Mouse (Mus musculus): ENCODE results near the gene Grid1. TPM values are rescaled to one million over a fixed set of nuclear protein-coding genes. Genes with fewer than 3 reads are reported as not detected.

Grid1 gene
- polyA plus RNA-seq, 1 experiment from 2014 or later, result 0.65 TPM

DNA sequence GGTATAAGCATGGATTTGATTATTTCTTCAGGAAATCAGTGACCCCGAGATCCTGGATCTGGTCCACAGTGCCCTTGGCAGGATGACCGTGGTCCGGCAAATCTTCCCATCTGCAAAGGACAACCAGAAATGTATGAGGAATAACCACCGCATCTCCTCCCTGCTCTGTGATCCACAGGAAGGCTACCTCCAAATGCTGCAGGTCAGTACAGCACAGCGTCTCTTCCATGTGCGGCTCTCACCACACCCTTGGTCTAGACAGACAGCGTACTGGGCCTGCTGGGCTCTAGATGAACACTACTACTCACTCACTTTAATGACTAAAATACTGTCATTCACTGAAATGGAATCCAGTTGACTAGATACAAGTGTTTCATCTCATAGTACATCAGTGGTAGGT is 489.3 kb downstream of the Grid1 start:
- Histone ChIP-seq H3K27ac (no peak overlapping the region), H3K9me3 (no peaks in the 10 kb centered on the region), H3K4me3 (no peak overlapping the region), H3K9ac (no peak overlapping the region), H3K4me2 (replicated peaks) (no peak overlapping the region), H3K4me1 (no peaks in the 10 kb centered on the region), H3K27me3 (no peaks in the 10 kb centered on the region), H3K36me3 (no peaks in the 10 kb centered on the region)
- ATAC-seq (ENCODE audit: insufficient number of reproducible peaks, insufficient read depth, low FRiP score, low TSS enrichment), result no peak
- 89% methylated on average over 7 of the region's 7 CpGs for WGBS

DNA sequence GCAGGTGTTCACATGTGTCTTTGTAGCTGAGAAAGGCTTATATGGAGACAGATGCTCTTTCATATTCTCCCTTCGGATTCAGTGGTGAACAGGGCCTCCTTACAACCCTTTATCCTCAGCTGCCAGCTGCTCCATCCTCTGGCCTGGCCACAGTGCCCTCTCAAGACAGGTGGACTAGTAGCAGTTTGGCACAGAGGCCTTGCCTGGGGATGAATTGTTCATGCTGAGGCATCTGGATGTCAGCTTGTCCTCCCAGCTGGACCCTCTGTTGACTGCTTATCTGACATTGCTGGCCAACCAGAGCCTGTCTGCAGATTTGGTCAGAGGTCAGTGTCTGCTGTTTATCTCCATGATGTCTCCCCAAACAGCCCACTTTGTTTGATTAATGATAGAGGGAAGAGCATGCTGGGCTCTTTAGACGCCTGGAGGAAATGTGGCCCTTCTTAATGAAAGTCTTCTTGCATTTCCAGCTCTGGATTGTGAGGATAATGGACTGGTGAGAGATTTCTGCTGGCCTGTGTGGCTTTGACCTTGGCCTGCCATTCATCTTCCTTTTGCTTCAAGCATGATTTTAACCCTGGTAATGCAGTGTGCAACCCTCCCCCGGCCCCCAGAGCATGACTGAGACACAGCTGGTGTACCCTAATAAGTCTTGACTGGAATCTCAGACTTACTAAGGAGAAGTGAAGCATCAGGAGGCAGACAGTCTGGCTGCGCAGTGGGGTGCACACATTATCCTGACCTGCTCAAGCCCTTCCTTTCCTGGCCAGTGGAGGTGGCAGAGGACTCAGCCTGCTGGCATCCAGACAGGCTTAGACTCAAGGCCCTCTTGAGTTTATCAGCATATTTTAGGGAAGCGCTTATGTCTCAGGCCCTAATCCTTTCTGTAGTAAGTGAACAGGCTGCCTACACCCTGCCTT is 493.7 kb downstream of the Grid1 start:
- no peaks in the 10 kb centered on the region for H3K4me1 ChIP-seq
- no peak overlapping the region for H3K27ac ChIP-seq
- WGBS, result 70% methylated on average over 5 of the region's 5 CpGs
- no peak for ATAC-seq (ENCODE audit: insufficient number of reproducible peaks, insufficient read depth, low FRiP score, low TSS enrichment)
- no peak overlapping the region for H3K4me3 ChIP-seq
- H3K9me3 ChIP-seq, result no peaks in the 10 kb centered on the region
- no peaks in the 10 kb centered on the region for H3K36me3 ChIP-seq
- H3K9ac ChIP-seq, result no peak overlapping the region
- H3K4me2 ChIP-seq (replicated peaks), result no peak overlapping the region
- H3K27me3 ChIP-seq, result no peaks in the 10 kb centered on the region

DNA sequence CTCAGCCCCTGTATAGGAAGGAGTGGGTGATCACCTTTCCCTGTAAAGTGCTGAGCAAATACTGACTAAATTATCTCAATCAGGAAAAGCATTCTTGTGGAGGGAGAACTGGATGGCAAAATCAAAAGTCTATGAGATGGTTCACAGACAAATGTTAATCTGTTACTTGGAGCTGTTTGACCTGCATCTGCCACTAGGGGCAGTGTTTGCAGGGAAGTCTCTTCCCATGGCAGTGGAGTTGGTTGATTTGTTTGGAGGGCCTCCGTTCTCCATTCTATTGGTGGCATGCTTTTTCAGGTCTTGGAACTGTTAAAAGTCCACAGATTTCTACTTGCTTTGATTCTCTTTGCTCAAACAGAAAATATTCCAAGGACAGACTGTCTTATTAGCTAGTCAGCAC is 506.4 kb downstream of the Grid1 start:
- no peak for ATAC-seq (ENCODE audit: insufficient number of reproducible peaks, insufficient read depth, low FRiP score, low TSS enrichment)
- Histone ChIP-seq H3K4me3 (no peak overlapping the region), H3K9ac (no peak overlapping the region), H3K4me1 (no peaks in the 10 kb centered on the region), H3K4me2 (replicated peaks) (no peak overlapping the region), H3K27ac (no peak overlapping the region), H3K27me3 (no peaks in the 10 kb centered on the region), H3K9me3 (no peaks in the 10 kb centered on the region), H3K36me3 (no peaks in the 10 kb centered on the region)
- 68% methylated on average over 1 of the region's 1 CpGs for WGBS

DNA sequence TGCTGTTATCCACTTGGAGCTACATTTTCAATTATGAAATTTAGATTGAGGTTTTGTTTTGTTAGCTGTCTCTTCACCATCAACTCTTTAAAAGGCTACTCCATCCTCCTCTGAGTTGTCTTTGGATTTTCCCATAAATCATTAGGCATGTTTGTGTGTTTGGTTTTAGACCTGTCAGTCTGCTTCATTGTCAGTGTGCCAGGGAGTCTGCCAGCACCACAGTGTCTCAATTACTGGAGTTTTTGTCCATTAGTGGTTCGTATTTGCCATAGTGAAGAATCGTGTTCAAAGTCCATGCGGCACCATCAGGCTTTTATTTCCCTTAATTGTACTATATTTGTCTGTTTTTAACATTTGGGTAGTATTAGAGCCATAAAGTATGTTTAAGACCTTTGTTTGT is 516.7 kb downstream of the Grid1 start:
- Histone ChIP-seq H3K4me1 (no peaks in the 10 kb centered on the region), H3K9me3 (no peaks in the 10 kb centered on the region)
- ATAC-seq (ENCODE audit: insufficient number of reproducible peaks, insufficient read depth, low FRiP score, low TSS enrichment), result no peak

DNA sequence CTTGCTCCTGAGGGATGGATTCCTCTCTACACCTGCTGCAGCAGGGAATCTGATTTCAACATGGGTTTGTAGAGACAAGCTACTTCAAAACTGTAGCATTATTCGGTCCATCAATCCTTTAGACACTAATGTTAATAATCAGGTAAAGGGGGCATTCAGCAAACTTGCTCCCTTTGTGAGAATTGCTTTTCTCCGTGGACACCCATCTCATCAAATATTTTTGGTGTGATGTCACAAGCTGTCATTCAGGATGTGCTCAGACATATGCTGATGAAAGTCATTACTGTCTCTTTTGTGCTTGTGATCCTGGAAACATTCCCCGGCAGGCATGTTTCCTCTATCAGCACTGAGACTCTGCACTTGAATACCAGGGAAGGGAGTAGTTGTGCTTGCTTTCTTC is 536.1 kb downstream of the Grid1 start:
- Histone ChIP-seq H3K9ac (no peak overlapping the region), H3K36me3 (no peaks in the 10 kb centered on the region), H3K4me2 (replicated peaks) (no peak overlapping the region), H3K9me3 (no peaks in the 10 kb centered on the region), H3K4me1 (no peaks in the 10 kb centered on the region), H3K27me3 (no peaks in the 10 kb centered on the region), H3K27ac (no peak overlapping the region), H3K4me3 (no peak overlapping the region)
- WGBS, result 75% methylated on average over 3 of the region's 3 CpGs
- no peak for ATAC-seq (ENCODE audit: insufficient number of reproducible peaks, insufficient read depth, low FRiP score, low TSS enrichment)

More for the DNA sequence above, 516.7 kb downstream of the Grid1 start:
- 85% methylated on average over 3 of the region's 3 CpGs for WGBS
- Histone ChIP-seq H3K27me3 (no peaks in the 10 kb centered on the region), H3K27ac (no peak overlapping the region), H3K4me3 (no peak overlapping the region), H3K36me3 (no peaks in the 10 kb centered on the region), H3K4me2 (replicated peaks) (no peak overlapping the region), H3K9ac (no peak overlapping the region)

DNA sequence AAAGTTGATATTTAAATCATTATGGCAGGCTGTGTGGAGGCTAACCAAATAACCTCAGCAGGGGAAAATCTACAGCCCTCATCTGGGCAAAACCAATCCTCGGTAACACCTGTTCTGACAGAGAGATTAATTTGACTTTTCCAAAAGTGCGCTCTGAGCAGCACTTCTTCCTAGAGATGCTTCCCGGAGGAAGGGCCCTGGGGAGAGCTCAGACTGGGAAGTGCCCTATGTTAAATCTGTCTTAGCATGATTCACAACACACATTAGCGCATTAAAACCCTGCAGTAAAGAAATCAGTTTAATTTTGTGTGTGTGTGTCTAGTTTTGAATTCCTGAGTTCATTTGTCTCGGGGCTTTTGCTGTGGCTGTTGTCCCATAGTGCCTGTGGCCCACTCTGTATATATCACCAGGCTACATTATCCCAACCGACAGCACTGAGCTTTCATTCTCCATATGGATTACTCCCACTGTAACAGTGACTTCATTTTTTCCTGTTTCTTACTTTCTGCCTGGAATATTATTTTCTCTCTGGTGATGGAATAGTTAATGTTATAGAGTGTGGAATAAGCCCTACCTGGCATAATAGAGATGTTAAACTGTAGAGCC is 536.7 kb downstream of the Grid1 start:
- H3K4me1 ChIP-seq, result no peaks in the 10 kb centered on the region
- H3K9me3 ChIP-seq, result no peaks in the 10 kb centered on the region
- 81% methylated on average over 6 of the region's 6 CpGs for WGBS
- H3K4me2 ChIP-seq (replicated peaks), result no peak overlapping the region
- no peak overlapping the region for H3K27ac ChIP-seq
- H3K4me3 ChIP-seq, result no peak overlapping the region
- no peak for ATAC-seq (ENCODE audit: insufficient number of reproducible peaks, insufficient read depth, low FRiP score, low TSS enrichment)
- H3K27me3 ChIP-seq, result no peaks in the 10 kb centered on the region
- no peaks in the 10 kb centered on the region for H3K36me3 ChIP-seq
- no peak overlapping the region for H3K9ac ChIP-seq

DNA sequence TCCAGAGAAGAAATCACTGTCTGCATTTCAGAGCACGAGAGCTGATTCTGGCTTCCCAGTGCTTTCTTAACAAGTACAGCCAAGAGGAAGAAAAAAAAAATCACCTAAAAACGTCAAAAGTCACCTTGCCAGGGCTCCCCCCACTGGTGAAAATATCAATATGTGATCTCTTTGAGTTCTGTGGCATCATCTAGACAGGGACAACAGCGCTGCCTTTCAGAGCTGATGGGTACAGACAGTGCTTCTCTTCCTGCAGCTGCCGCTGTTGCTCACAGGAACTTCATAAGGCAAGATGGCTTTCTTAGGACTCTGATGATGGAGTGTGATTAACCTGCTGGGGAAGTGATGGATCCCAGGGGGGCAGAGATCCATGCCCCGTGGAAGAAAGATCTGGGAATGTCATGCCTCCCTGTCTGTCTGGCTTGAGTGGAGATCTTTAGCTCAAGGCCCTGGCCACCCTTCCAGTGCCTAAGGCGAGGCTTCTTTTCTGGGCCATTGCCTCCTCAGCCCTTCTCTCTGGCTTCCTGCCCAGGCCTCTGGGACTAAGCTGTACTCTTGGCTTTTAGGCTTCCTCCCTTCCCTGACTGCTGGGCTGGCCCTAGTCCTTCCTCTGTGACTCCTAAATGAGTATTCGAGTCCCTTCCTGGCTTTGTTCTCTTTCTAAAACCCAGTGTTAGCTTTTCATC is 538.4 kb downstream of the Grid1 start:
- WGBS, result 46% methylated on average over 7 of the region's 7 CpGs
- no peaks in the 10 kb centered on the region for H3K4me1 ChIP-seq
- H3K9ac ChIP-seq, result no peak overlapping the region
- no peaks in the 10 kb centered on the region for H3K9me3 ChIP-seq
- no peak for ATAC-seq (ENCODE audit: insufficient number of reproducible peaks, insufficient read depth, low FRiP score, low TSS enrichment)
- H3K27me3 ChIP-seq, result no peaks in the 10 kb centered on the region
- H3K4me2 ChIP-seq (replicated peaks), result no peak overlapping the region
- H3K4me3 ChIP-seq, result no peak overlapping the region
- H3K36me3 ChIP-seq, result no peaks in the 10 kb centered on the region
- H3K27ac ChIP-seq, result no peak overlapping the region

DNA sequence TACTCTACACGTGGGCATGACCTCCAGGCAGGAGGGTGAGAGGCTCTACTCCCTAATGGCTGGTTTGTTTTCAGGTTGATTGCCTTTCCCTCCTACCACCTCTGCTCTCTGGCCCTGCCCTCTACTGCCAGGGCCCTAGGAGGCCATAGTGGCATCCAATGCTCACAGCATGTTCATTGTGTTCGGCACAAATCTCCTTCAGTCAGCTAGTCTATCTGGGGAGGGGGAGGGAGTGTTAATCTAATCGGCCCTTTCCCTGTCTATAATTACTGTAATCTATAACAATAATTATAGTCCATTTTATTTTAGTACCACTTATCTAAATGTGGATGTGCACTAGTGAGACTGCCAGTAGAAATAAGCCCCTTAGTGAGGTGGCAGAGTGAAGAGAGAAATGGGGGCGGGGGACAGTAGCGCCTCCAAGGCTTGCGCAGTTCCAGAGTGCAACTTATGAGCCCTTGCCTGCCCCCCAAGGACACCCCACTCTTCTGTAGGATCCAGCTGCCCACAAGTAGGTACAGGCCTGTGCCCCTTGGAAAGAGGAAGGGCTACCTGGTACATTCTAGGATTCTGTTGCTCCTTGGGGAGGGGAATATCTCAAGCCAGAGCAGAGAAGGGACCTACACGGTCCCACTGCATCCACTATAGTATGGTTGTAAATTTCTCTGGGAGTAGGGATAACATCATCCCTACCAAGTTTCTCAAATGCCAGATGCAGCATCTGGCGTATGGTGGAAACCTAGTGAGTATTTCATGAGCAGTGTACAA is 545.5 kb downstream of the Grid1 start:
- H3K36me3 ChIP-seq, result no peaks in the 10 kb centered on the region
- no peaks in the 10 kb centered on the region for H3K27me3 ChIP-seq
- no peaks in the 10 kb centered on the region for H3K4me1 ChIP-seq
- H3K9me3 ChIP-seq, result no peaks in the 10 kb centered on the region
- WGBS, result 59% methylated on average over 8 of the region's 8 CpGs
- no peak overlapping the region for H3K9ac ChIP-seq
- no peak overlapping the region for H3K27ac ChIP-seq
- no peak overlapping the region for H3K4me2 ChIP-seq (replicated peaks)
- no peak overlapping the region for H3K4me3 ChIP-seq
- ATAC-seq (ENCODE audit: insufficient number of reproducible peaks, insufficient read depth, low FRiP score, low TSS enrichment), result peak; percentile 52; the same call in 1 of the 2 replicates

DNA sequence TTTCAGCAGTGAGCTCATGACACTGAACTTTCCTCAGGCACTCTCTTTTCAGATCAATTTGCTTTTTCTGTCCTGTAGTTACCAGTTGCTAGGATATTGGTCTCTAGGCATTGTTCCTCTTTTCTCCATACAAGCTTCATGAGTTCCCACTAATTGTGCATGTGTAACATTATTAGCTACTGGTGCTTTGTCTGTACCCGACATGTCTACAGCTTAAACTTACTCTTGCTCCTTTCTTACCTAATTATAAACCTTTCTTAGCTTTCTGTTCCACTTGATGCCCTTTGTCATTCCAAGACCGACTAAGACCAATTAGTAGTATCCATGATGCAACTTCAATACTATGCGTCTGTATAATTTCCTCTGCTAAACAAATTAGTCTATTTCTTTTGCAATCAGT is 554.5 kb downstream of the Grid1 start:
- H3K27ac ChIP-seq, result no peak overlapping the region
- H3K4me3 ChIP-seq, result no peak overlapping the region
- no peaks in the 10 kb centered on the region for H3K36me3 ChIP-seq
- no peak for ATAC-seq (ENCODE audit: insufficient number of reproducible peaks, insufficient read depth, low FRiP score, low TSS enrichment)
- no peak overlapping the region for H3K4me2 ChIP-seq (replicated peaks)
- H3K9me3 ChIP-seq, result no peaks in the 10 kb centered on the region
- H3K9ac ChIP-seq, result no peak overlapping the region
- 84% methylated on average over 3 of the region's 3 CpGs for WGBS
- H3K4me1 ChIP-seq, result no peaks in the 10 kb centered on the region
- no peaks in the 10 kb centered on the region for H3K27me3 ChIP-seq

DNA sequence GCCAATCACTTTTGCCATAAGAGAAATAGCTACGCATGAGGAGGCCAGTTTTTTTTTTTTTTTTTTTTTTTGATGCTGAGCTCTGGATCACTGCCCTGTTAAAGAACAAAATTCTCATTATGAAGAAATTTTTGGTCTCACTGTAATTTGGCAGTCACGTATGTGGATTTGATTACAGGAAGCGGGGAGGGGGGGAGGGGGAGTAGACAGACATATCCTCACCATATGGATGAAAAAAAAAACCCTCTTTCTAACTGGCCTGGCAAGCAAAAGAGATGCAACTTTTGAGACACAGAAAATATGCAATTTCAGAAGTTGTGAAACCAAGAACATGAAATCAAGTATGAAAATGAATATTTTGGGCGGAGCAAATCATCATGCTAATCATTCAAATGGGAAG is 573.7 kb downstream of the Grid1 start:
- Histone ChIP-seq H3K4me1 (no peaks in the 10 kb centered on the region), H3K9ac (no peak overlapping the region), H3K36me3 (no peaks in the 10 kb centered on the region), H3K9me3 (no peaks in the 10 kb centered on the region), H3K27me3 (no peaks in the 10 kb centered on the region), H3K4me3 (no peak overlapping the region), H3K4me2 (replicated peaks) (no peak overlapping the region), H3K27ac (no peak overlapping the region)
- no peak for ATAC-seq (ENCODE audit: insufficient number of reproducible peaks, insufficient read depth, low FRiP score, low TSS enrichment)
- 61% methylated on average over 4 of the region's 4 CpGs for WGBS

DNA sequence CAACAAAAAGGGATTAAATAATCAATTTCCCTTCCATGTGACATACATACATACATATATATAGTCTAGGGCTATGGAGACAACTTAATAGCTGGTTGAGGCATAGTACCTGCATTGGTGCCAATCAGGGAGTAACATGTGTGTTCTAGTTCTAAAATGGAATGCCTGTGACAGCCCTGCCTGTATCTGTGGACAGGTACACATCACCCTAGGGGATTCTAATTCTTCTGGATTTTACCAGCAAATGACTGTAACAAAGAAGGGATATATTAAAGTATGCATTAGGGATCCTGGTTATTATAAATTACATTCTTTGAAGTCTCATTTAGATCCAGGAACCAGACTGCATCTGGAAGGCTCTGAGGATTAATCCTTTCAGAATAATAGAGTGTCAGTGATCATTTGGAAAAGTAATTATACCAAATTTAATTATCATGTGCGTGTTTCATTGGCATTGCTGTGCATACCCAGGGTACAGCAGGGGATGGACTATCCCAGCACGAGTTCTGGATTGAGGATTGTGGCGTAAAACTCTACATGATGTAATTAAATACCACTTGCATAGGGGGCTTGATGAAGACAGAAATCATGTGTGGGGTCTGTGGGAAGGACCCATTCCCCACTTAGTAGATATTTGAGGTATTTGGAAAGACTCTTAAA is 584.5 kb downstream of the Grid1 start:
- H3K9me3 ChIP-seq, result no peaks in the 10 kb centered on the region
- H3K9ac ChIP-seq, result no peak overlapping the region
- H3K27me3 ChIP-seq, result no peaks in the 10 kb centered on the region
- H3K4me1 ChIP-seq, result no peaks in the 10 kb centered on the region
- WGBS, result 78% methylated on average over 3 of the region's 3 CpGs
- no peaks in the 10 kb centered on the region for H3K36me3 ChIP-seq
- H3K27ac ChIP-seq, result no peak overlapping the region
- H3K4me3 ChIP-seq, result no peak overlapping the region
- no peak for ATAC-seq (ENCODE audit: insufficient number of reproducible peaks, insufficient read depth, low FRiP score, low TSS enrichment)
- no peak overlapping the region for H3K4me2 ChIP-seq (replicated peaks)

All from embryonic facial prominence, embryonic 12.5 days (tissue).